Mouse (Mus musculus) layer of hippocampus, postnatal 36 days (tissue): ENCODE measurements around the gene Nhsl2. TPM values are rescaled to one million over a fixed set of nuclear protein-coding genes. Genes with fewer than 3 reads are reported as not detected.
A peak's percentile ranks its signal among the peaks of the same experiment; 100 is the strongest.
"Not testable (repeated sequence)": the region's sequence is repeated elsewhere in the genome, so short reads cannot be mapped to it uniquely, and the experiment has no call there.

Experiments used
- DNase-seq, 2 experiments: peaks; one replicate each; pipeline ENCODE4 v3.0.0; 2022
- microRNA-seq, 2 experiments: library from miRNA; unstranded; fragments of <30 nt; microRNA quantifications; one replicate each; pipeline ENCODE4 v1.2.0; 2021
- total RNA-seq, 2 experiments: library from RNA; stranded (reverse); gene quantifications; 2 replicates each; pipeline ENCODE4 v1.2.3; 2021

Gene Nhsl2
- total RNA-seq, 2 experiments from 2014 or later, result 48.7 to 58.8 TPM

DNA sequence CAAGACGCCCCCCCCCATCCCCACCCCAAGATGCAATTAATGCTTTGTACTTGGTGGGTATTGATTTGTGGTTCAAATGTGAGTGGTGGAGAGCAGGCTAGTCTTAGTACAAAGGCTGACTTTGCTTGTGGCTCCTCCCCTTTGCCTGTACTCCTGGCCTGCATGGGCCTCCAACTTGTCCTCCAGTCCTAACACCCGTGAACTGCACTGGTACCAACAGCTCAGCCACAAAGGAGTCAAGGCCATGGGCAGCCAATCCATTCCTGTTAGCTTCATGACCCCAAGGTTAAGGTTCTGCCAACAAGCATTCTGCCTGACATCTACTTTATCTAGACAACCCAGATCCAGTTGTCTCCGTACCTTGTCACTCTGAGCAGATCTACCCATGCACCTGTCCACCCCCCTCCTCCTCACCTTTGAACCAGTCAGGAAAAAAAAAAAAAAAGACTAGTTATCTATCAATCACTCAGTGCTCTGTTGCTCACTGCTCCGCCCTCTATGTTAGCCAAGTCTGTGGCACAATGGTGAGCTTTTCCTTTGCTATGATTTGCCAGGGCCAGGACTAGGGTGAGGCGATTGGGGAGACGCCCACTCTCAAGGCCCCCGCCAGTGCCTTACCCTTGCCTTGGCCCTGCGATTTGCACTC lies 236.7 kb downstream of the Nhsl2 start:
- DNase-seq, result no peak

DNA sequence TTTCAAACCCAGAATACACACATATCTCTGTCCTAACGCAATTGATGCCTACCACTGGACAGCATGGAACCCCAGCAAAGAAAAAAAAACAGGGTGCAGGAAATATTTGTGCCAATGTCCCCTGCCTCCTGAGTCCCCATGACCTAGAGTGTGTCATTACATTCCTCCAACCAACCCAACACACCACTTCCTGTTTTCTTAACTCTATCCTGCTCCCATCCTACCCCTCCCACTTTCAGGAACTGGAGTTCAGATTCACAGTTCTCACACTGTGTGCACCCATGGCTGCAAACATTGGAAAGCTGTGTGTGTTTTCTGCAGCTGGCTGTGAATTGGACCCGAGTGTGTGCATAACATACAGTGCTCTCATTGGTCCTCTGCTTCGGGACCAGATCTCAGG lies 241.4 kb downstream of the Nhsl2 start:
- no peak for DNase-seq

GRCm38 (mm10) chrX:102094381-102094904 lies 245.3 kb downstream of the Nhsl2 start:
- no peak for DNase-seq

DNA sequence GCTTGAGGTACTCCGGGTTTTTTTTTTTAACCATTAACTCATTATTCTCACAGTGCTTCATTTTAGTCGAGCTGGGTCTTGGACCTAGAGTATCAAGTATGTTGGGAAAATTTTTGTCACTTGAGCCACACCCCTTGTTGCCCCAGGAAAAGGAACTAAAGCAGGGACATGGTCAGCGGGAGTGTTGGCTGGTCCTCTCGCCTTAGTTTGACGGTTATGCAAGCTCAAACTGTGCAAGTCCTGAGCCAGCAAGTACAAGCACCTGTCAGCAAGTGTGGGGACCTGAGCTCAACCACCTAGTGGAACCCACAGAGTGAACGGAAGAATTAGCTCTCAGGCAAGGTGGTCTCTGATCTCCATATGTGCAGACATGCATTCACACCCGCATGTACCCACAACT lies 252.7 kb downstream of the Nhsl2 start:
- no peak for DNase-seq

DNA sequence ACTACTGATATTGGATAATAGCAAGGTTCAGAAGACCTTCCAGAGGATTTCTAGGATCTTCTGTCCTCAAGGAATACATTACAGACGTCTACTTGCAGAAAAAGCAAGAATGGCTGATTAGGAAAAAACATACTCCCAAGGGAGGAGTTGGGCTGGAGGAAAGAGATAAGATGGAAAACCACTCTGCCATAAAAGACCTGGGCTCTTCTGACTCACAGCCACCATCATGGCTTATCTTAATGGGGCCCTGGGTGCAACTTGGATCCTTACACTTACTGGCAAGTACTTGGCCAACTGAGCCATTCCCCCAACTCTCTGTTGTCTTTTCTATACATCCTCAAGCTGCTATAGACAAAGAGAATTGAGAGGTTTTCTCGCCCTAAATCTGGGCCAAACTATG lies 254.6 kb downstream of the Nhsl2 start:
- DNase-seq, result not testable (repeated sequence)

DNA sequence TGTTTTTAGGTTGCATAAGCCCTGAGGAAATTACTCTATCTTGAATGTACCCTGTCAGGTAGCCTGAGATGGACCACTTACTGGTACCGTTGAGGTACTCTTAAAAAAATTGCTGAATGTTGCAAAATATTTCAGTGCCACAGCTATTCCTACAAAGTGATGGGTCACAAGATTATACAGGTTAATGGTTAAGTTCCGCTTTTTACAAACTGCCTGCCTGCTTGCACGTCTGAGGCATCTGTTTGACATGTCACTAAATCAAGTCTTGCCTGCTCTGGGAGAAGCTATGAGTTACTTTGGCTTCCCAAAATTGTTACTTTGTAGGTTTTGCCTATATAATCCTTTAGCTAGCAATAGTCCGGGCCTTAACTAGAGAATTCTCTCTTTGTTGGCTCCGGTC lies 260.2 kb downstream of the Nhsl2 start:
- not testable (repeated sequence) for DNase-seq

- peak; percentile 5 to 8 for DNase-seq
These were observed 266.5 kb downstream of the Nhsl2 start for GRCm38 (mm10) chrX:102115676-102116075.

DNA sequence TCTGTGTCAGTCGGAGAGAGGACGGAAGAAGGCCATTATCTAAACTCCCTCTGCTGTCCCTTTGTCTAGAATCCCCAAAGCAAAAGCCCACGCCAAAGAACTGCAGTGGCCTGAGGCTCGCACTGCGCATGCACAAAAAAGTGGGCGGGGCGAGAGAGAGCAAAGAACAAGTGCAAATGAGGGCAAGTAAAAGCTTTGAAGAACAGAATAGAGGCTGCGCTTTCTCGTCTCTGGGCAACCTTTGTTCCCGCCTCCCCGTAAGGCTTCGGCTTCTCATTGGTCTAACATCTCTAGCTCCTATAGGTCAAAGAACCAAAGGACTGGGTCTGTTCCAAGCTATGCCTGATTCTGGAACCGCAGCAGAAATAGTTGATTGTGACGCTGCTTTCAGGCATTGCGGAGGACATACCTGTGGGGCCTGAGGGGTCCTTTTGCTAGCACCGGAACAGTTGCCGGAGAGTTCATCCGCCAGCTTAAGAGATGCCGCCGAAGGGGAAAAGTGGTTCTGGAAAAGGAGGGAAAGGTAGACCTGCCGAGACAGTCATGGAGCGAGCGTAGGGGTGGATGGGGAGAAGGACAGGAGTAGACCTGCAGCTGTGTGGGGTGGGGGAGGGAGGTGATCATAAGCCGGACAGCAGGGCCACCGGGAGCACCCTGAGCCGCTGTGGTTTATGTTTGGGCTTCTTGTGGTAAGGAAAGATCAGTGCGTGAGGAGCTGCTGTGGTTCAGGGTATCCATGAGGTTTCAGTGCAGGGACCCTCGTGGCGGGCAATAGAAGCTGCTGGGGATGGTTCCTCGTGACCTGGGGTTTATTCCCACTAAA lies 270.1 kb downstream of the Nhsl2 start, which contains the start of gene Pin4:
Gene Pin4, plus strand, starts transcription at position 406 of the 823 bp plus-strand sequence.
- peak; percentile 86 to 90 for DNase-seq

GRCm38 (mm10) chrX:102121321-102121720 lies 272.1 kb downstream of the Nhsl2 start:
- no peak for DNase-seq

DNA sequence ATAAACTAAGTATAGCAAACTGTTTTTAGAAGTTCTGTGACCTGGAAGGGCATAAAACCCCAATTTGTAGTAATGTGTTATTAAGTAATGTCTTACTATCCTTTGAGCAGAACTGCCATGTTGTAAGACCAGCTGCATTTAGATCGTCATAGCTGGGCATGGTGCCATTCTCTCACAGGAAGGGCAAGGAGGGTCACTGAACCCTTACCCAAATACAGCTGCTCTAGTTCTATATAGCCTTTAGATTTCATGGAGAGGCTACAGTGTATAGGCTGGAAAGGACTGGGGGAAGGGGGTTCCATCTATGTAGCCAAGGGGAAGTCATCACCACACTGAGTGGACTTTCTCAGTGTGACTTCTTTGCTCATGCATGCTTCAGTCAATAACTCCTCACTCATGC lies 292.0 kb downstream of the Nhsl2 start:
- DNase-seq, result no peak

Small RNA genes lying within 50 kb of the gene (microRNA-seq; reads per million reads assigned to microRNA genes)
- 0 reads per million in 2 experiments for gene Gm27843

Other genes starting within 250 kb of the Nhsl2 start
- 100 to 1,000 TPM; 220 to 236 TPM for gene Ogt, start 209.3 kb upstream of the Nhsl2 start, total RNA-seq
- gene Cxcr3, start 115.1 kb upstream of the Nhsl2 start, total RNA-seq, result not detected
- gene Gm4779, start 55.0 kb upstream of the Nhsl2 start, total RNA-seq, result 1 to 10 TPM in 1 of 2 experiments, under 1 TPM in 1; 0.77 to 1.1 TPM
- not detected for gene 8030474K03Rik, start 54.7 kb upstream of the Nhsl2 start, total RNA-seq
- 10 to 100 TPM in 1 of 2 experiments, 1 to 10 TPM in 1; 10.0 to 12.1 TPM for gene Rtl5, start 221.9 kb downstream of the Nhsl2 start, total RNA-seq